Mouse (Mus musculus): ENCODE data around the gene B3galt6. TPM values are rescaled to one million over a fixed set of nuclear protein-coding genes. Genes with fewer than 3 reads are reported as not detected.
A peak's percentile ranks its signal among the peaks of the same experiment; 100 is the strongest.

The B3galt6 gene
- polyA plus RNA-seq, 1 experiment from 2014 or later, result 8.8 TPM

- no peak overlapping the region for H3K4me2 ChIP-seq
- H3K9ac ChIP-seq, result no peak overlapping the region
- H3K27me3 ChIP-seq (replicated peaks), result no peaks in the 10 kb centered on the region
- no peak for ATAC-seq (ENCODE audit: extremely low read depth, insufficient number of reproducible peaks, low FRiP score, low TSS enrichment)
- H3K4me1 ChIP-seq, result peaks cover 22% of the 10 kb centered on the region
- H3K27ac ChIP-seq (replicated peaks), result no peak overlapping the region
- no peaks in the 10 kb centered on the region for H3K9me3 ChIP-seq
- peaks cover 41% of the 10 kb centered on the region for H3K36me3 ChIP-seq
- H3K4me3 ChIP-seq, result no peak overlapping the region
- WGBS, result 81% methylated on average over 9 of the region's 9 CpGs
Measured at GRCm38 (mm10) chr4:156023520-156023919, 31.1 kb upstream of the B3galt6 start.

- Histone ChIP-seq H3K27ac (replicated peaks) (no peak overlapping the region), H3K9me3 (no peaks in the 10 kb centered on the region), H3K27me3 (replicated peaks) (no peaks in the 10 kb centered on the region), H3K4me2 (no peak overlapping the region), H3K4me3 (no peak overlapping the region), H3K4me1 (peaks cover 22% of the 10 kb centered on the region), H3K9ac (0 out of 2 replicates have a peak overlapping the region, but pooled peaks have one; percentile 7), H3K36me3 (peaks cover 25% of the 10 kb centered on the region; the same call in 1 of the 2 replicates)
- ATAC-seq (ENCODE audit: extremely low read depth, insufficient number of reproducible peaks, low FRiP score, low TSS enrichment), result no peak
- 36% methylated on average over 9 of the region's 9 CpGs for WGBS
Measured at GRCm38 (mm10) chr4:156021942-156022419, 29.5 kb upstream of the B3galt6 start.

DNA sequence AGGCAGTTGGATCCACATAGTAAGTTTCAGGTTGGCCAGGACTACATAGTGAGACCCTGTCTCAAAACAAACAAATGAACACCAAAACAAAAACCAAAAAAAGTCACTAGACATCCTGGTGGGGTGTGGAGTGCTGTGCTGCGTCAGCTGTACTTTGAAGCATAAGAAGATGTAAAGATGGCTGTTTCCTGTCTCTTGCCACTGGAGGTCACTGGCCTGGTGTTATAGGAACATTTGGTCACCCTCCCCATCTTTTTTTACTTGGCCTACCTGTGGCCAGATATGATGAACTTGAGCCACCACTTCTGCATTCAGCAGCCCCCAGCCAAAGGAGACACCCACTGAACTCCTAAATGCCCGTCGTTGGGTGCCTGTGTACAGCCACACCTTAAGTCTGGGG is 28.9 kb upstream of the B3galt6 start:
- no peak overlapping the region for H3K27ac ChIP-seq (replicated peaks)
- H3K4me1 ChIP-seq, result peaks cover 20% of the 10 kb centered on the region
- no peaks in the 10 kb centered on the region for H3K9me3 ChIP-seq
- no peak overlapping the region for H3K4me3 ChIP-seq
- no peak overlapping the region for H3K9ac ChIP-seq
- H3K4me2 ChIP-seq, result no peak overlapping the region
- H3K27me3 ChIP-seq (replicated peaks), result no peaks in the 10 kb centered on the region
- peaks cover 24% of the 10 kb centered on the region for H3K36me3 ChIP-seq
- WGBS, result 59% methylated on average over 3 of the region's 3 CpGs
- no peak for ATAC-seq (ENCODE audit: extremely low read depth, insufficient number of reproducible peaks, low FRiP score, low TSS enrichment)

- Histone ChIP-seq H3K4me2 (no peak overlapping the region), H3K4me1 (peaks cover 9% of the 10 kb centered on the region), H3K4me3 (no peak overlapping the region), H3K9ac (no peak overlapping the region), H3K36me3 (peaks cover 38% of the 10 kb centered on the region), H3K27ac (replicated peaks) (no peak overlapping the region), H3K27me3 (replicated peaks) (no peaks in the 10 kb centered on the region), H3K9me3 (no peaks in the 10 kb centered on the region)
- WGBS, result 91% methylated on average over 12 of the region's 12 CpGs
- ATAC-seq (ENCODE audit: extremely low read depth, insufficient number of reproducible peaks, low FRiP score, low TSS enrichment), result no peak
Measured at GRCm38 (mm10) chr4:156019771-156020170, 27.3 kb upstream of the B3galt6 start.

DNA sequence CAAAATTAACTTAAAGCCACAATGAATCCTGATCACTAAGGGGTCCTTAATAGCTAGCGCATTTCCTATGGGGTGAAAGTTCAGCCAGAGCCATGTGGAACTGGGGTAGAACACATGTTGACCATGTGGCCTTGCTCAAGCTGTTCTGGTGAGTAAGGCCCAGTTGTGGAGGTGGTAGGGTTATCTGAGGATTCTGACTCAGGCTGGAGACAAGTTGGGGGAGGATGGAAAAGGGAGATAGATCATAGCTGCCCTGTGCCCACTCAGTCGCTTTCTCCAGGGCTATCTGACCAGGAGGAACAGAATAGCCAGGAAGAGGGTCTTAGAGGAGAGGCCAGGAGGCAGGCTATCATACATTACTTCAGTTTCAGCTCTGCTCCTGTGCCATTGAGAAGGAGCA is 22.0 kb upstream of the B3galt6 start:
- ATAC-seq (ENCODE audit: extremely low read depth, insufficient number of reproducible peaks, low FRiP score, low TSS enrichment), result no peak
- WGBS, result 79% methylated on average over 2 of the region's 2 CpGs
- no peaks in the 10 kb centered on the region for H3K9me3 ChIP-seq
- no peaks in the 10 kb centered on the region; the same call in 1 of the 2 replicates for H3K4me1 ChIP-seq
- no peak overlapping the region for H3K9ac ChIP-seq
- H3K27ac ChIP-seq (replicated peaks), result no peak overlapping the region
- no peak overlapping the region for H3K4me3 ChIP-seq
- no peaks in the 10 kb centered on the region for H3K27me3 ChIP-seq (replicated peaks)
- no peak overlapping the region for H3K4me2 ChIP-seq
- peaks cover 67% of the 10 kb centered on the region for H3K36me3 ChIP-seq

DNA sequence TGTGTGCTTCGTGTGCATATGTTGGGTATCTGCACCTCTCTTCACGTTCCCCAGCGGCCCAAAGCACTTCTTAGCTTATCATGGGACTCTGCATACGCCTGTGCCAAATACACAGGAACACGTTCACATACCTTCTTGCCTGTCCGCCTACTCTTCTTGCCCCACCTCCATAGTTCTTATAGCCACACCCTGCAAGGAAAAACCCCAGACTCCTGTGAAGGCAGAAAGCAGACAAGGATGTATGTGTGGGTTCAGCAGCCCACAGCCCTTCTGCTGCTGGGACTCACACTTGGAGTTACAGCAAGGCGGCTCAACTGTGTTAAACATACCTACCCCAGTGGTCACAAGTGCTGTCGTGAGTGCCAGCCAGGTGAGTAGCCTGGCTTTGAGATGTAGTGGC is 21.2 kb upstream of the B3galt6 start, which contains the start of gene Tnfrsf4:
Gene Tnfrsf4 (plus strand): TSS at position 207 of the 400 bp plus-strand sequence.
- no peak for ATAC-seq (ENCODE audit: extremely low read depth, insufficient number of reproducible peaks, low FRiP score, low TSS enrichment)
- Histone ChIP-seq H3K27ac (replicated peaks) (no peak within 1 kb of the TSS), H3K4me1 (no peaks in the 10 kb centered on the region; the same call in 1 of the 2 replicates), H3K4me3 (no peak within 1 kb of the TSS), H3K9ac (no peak within 1 kb of the TSS), H3K4me2 (no peak within 1 kb of the TSS), H3K27me3 (replicated peaks) (no peaks in the 10 kb centered on the region), H3K36me3 (peaks cover 73% of the 10 kb centered on the region), H3K9me3 (no peaks in the 10 kb centered on the region)
- WGBS, result 74% methylated on average over 8 of the region's 8 CpGs

DNA sequence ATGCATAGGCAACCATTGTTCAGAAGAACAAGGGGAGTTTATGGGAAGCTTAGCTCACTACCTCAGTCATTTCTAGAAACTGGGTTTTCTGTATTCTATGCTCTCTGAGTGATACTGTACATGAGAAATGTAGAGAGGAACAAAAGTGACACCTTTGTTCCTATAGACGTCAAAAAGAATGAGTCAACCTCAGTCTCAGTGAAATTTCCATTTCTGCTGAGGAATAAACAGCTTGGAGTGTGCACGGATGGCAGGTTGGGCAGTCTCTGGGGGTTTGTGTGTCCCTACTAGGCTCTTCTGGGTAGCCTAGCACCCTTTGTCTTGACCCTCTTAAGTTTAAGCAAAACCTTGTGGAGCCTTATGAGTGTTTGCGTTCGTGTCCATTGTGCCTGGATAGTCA is 15.9 kb upstream of the B3galt6 start:
- no peak for ATAC-seq (ENCODE audit: extremely low read depth, insufficient number of reproducible peaks, low FRiP score, low TSS enrichment)
- no peak overlapping the region for H3K4me3 ChIP-seq
- H3K9ac ChIP-seq, result no peak overlapping the region
- H3K27me3 ChIP-seq (replicated peaks), result no peaks in the 10 kb centered on the region
- no peak overlapping the region for H3K27ac ChIP-seq (replicated peaks)
- WGBS, result 90% methylated on average over 4 of the region's 4 CpGs
- peaks cover 96% of the 10 kb centered on the region for H3K36me3 ChIP-seq
- no peaks in the 10 kb centered on the region for H3K4me1 ChIP-seq
- H3K4me2 ChIP-seq, result no peak overlapping the region
- H3K9me3 ChIP-seq, result no peaks in the 10 kb centered on the region

- Histone ChIP-seq H3K4me2 (no peak overlapping the region), H3K9ac (no peak overlapping the region), H3K27ac (replicated peaks) (no peak overlapping the region), H3K4me1 (no peaks in the 10 kb centered on the region), H3K9me3 (no peaks in the 10 kb centered on the region), H3K27me3 (replicated peaks) (no peaks in the 10 kb centered on the region), H3K36me3 (peaks cover 97% of the 10 kb centered on the region), H3K4me3 (no peak overlapping the region)
- ATAC-seq (ENCODE audit: extremely low read depth, insufficient number of reproducible peaks, low FRiP score, low TSS enrichment), result no peak
- WGBS, result 90% methylated on average over 3 of the region's 3 CpGs
Measured at GRCm38 (mm10) chr4:156004109-156004508, 11.7 kb upstream of the B3galt6 start.

DNA sequence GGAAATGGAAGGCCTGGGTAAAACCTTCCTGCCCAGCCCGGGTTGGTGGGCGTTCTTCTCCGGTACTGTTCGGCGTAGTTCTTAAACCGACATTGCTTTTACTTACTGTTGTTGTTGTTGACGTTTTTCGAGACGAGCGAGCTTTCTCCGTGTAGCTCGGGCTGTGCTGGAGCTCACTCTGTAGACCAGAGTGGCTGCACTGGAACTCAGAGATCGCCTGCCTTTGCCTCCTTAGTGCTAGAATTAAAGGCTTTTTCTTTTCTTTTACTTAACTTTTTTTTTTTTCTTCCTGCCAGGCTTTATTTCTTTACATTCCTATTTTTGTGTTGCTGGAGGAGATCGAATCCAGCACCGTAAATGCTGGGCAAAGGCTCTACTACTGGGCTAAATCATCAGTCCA is 1.2 kb upstream of the B3galt6 start:
- Histone ChIP-seq H3K9ac (peak overlapping the region; percentile 88), H3K4me3 (peak overlapping the region; percentile 96), H3K27me3 (replicated peaks) (no peaks in the 10 kb centered on the region), H3K4me1 (peaks cover 31% of the 10 kb centered on the region), H3K4me2 (peak overlapping the region; percentile 99), H3K36me3 (peaks cover 43% of the 10 kb centered on the region), H3K9me3 (no peaks in the 10 kb centered on the region), H3K27ac (replicated peaks) (peak overlapping the region; percentile 97)
- no peak for ATAC-seq (ENCODE audit: extremely low read depth, insufficient number of reproducible peaks, low FRiP score, low TSS enrichment)
- WGBS, result 5% methylated on average over 15 of the region's 15 CpGs

GRCm38 (mm10) chr4:155992906-155993547 is 578 bp upstream of the B3galt6 start:
- peak overlapping the region; percentile 96 for H3K4me3 ChIP-seq
- H3K9me3 ChIP-seq, result no peaks in the 10 kb centered on the region
- H3K4me2 ChIP-seq, result peak overlapping the region; percentile 99
- H3K27me3 ChIP-seq (replicated peaks), result no peaks in the 10 kb centered on the region
- under 1% methylated on average over 70 of the region's 70 CpGs for WGBS
- peak overlapping the region; percentile 97 for H3K27ac ChIP-seq (replicated peaks)
- peaks cover 31% of the 10 kb centered on the region for H3K4me1 ChIP-seq
- peaks cover 37% of the 10 kb centered on the region for H3K36me3 ChIP-seq
- ATAC-seq (ENCODE audit: extremely low read depth, insufficient number of reproducible peaks, low FRiP score, low TSS enrichment), result peak; percentile 85
- H3K9ac ChIP-seq, result peak overlapping the region; percentile 88

- peak overlapping the region; percentile 99 for H3K4me2 ChIP-seq
- H3K27me3 ChIP-seq (replicated peaks), result no peaks in the 10 kb centered on the region
- peaks cover 26% of the 10 kb centered on the region for H3K36me3 ChIP-seq
- H3K4me1 ChIP-seq, result peaks cover 31% of the 10 kb centered on the region
- 25% methylated on average over 37 of the region's 37 CpGs for WGBS
- H3K27ac ChIP-seq (replicated peaks), result peak overlapping the region; percentile 92
- no peaks in the 10 kb centered on the region for H3K9me3 ChIP-seq
- peak overlapping the region; percentile 84 for H3K9ac ChIP-seq
- peak overlapping the region; percentile 96 for H3K4me3 ChIP-seq
- no peak for ATAC-seq (ENCODE audit: extremely low read depth, insufficient number of reproducible peaks, low FRiP score, low TSS enrichment)
Measured at GRCm38 (mm10) chr4:155991908-155992230, 580 bp downstream of the B3galt6 start.

Measured in heart, embryonic 13.5 days (tissue).